Mouse (Mus musculus) E14TG2a.4 (cell line): ENCODE measurements around the gene Plcb3.

Experiments used
- CTCF ChIP-seq: conservative IDR thresholded peaks from 2 replicates; pipeline ENCODE4 v1.5.1; 2014; ENCODE audit warnings: low read length
- NANOG ChIP-seq: IDR thresholded peaks from 2 replicates; pipeline ENCODE4 v1.6.1; 2014; ENCODE audit warnings: borderline replicate concordance, low read length, mixed read lengths

GRCm38 (mm10) chr19:6985300-6985699 is 9.0 kb upstream of the Plcb3 start:
- TF ChIP-seq CTCF (no peak), NANOG (no peak)
